Mouse (Mus musculus): ENCODE measurements at regions not wholly inside any gene's neighbourhood (a gene's known extent, or its start where the extent isn't known, plus 50 kb on each side); places are given as distances from the start of the nearest gene placed in this dataset.
A peak's percentile ranks its signal among the peaks of the same experiment; 100 is the strongest.
"Not testable (repeated sequence)": the region's sequence is repeated elsewhere in the genome, so short reads cannot be mapped to it uniquely, and the experiment has no call there.

DNA sequence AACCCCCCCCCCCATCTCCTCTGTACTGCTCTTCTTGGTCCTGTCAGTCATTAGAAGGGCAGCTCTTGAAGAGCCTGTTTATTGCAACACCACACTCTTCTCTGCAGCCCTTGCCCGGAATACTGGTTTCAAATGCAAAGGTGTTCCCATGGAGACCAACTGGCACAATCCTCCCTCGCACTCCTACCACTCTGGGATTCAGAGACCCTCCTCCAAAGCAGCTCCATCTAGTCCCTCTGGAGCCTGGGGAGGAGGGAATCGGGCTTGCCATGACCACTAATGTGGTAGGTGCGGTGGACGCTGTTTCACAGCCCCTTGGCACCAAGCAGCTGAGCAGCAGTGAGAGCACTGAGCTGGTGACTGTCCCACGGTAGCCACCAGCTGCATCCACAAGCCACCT is 83.1 kb downstream of the Stk35 start:
- DNase-seq: no peak

DNA sequence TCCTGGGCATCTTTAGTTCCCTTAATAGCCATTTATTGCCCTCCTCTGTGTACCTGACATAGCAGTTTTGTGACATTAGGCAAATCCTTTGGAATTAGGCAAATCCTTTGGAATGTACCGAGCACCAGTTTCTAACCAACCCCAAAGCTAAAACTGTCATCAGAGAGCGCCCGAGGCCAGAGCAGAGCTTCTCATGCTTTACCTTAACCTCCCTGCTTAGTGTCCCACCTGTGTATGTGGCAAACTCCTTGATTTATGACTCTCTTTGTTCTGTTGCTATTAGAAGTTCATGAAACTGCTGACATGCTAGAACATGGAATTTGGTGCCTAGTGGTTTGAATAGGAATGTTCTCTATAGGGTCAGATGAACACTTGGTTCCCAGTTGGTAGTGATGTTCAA is 84.0 kb downstream of the Stk35 start:
- no peak for DNase-seq

DNA sequence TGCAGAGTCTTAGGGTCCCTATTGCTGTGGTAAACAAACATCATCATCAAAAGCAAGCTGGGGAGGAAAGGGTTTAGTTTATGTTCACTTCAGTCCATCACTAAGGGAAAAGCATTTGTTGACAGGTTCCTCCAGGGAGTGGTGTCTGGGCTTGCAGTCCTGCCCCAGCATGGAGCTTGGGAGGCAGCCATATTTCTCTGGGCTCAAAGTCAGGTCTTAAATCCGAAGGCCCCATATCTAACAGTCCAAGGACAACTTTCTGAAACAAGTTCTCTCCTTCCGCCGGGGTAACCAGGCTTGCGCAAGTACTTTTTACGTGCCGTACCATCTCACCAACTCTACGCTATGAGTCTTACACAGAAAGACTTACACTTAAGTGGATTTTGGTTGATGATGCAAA is 85.2 kb downstream of the Stk35 start:
- no peak for DNase-seq

DNA sequence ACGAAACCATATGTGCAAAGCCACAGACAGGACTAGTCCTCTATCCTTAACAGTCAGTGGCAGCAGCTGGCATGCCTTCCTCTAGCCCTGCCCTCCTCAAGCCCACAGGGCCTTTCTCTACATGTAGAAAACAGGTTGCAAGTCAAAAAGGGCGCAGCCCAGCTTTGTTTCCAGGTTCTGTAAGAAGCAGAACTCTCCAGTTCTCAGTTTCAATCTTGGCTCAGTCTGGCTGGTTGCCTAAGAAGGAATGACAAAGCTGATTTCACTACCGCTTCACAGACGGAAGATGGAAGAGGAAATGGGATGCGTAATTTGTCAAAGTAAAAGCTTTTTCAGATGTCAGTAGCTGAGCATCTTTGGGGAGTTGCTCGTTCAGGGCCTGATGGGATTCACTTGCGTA is 92.9 kb downstream of the Stk35 start:
- peak; percentile 9 for DNase-seq

- DNase-seq: no peak
Measured at GRCm38 (mm10) chr2:129893832-129894231, 93.5 kb downstream of the Stk35 start.

- no peak for DNase-seq
Measured at GRCm38 (mm10) chr2:129894906-129895305, 94.6 kb downstream of the Stk35 start.

DNA sequence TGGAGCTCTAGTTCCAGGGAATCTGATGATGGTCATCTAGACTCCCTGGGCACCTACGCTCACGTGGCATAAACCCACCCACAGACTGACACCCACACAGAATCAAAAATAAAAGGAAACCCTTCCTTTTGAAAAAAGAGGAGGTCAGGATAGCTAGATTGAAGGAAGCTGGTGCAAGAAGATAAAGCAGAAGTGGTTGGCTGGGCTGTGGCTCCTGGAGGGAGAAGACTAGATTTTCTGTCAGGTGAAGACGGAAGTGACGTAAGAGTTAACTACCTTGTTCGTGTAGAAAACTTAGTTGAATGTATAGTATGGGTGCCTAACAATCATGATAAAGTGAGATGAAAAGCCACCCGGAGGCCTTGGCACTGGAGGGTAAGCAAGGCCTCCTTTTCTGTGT is 95.1 kb downstream of the Stk35 start:
- DNase-seq: no peak

DNA sequence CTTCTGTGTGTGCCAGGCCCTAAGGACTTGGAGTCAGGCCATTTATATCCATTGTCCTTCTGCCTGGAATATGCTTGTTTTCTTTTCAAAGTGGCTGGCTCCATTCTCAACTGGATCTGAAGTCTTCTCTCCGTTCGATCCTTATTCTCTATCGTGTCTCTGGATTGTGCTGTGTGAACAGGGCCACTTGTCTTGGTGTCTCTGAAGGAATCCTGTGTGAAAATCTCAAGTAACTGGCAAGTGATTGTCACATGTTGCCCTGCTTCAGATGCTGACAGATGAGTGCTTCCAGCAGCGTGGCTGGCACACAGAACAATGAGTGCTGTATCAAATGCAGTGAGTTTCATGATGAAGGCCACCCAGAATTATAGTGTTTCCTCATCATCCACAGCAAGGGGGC is 96.4 kb downstream of the Stk35 start:
- DNase-seq: no peak

DNA sequence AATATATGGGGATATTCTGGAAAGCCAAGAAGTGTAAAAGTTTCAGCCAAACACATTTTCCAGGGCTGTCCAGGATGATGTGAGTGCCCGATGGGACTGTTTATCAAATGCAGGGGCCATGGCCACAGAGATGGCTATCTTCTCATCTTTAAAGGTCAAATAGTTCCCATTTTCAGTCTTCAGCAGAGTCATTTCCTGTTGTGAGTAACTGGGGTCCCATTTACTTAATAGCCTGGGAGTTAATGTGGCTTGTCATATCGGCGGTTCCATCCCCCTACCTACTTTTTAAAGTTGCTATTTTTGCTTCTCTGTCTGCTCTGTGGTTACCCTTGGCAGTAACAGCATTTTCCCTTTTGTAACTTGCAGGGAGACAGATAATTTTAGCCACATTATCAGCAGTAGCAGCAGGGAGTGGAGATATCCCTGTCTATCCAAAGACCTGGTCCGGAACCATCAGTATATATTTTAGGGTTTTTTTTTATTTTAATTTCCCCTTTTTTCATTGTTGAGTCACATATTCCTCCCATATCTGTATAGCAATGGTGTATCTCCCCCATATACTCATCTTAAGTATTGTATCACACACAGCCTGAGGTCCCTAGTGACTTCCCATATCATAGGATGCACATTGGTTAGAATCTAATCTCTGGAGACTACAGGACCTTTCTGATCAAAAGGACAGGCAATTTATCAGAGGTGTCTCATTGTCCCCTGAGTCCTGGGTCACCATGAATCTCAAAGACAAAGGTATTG is 103.2 kb downstream of the Stk35 start:
- DNase-seq: no peak

GRCm38 (mm10) chr2:129904753-129905152 is 104.4 kb downstream of the Stk35 start:
- peak; percentile 29 for DNase-seq

- peak; percentile 44 for DNase-seq
Measured at GRCm38 (mm10) chr2:129908701-129909425, 103.3 kb upstream of the Tgm3 start.

GRCm38 (mm10) chr2:129911203-129911921 is 100.8 kb upstream of the Tgm3 start:
- DNase-seq: no peak

GRCm38 (mm10) chr2:129912556-129912955 is 99.6 kb upstream of the Tgm3 start:
- DNase-seq: no peak

DNA sequence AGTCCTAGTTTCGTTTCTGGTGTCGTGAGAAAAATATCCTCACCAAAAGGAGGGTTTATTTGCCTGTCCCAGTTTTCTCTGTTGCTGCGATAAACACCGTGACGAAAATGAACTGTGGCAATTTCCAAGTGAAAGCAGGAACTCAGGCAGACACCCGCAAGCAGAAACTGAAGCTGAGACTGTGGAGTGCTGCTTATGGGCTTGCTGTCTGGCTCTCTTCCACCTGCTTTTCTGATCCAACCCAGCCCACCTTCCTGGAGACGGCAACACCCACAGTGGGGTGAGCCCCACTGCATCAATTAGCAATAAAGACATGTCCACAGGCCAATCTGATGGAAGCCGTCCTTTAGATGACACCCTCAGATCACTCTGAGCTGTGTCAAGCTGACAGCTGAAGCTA is 97.9 kb upstream of the Tgm3 start:
- no peak for DNase-seq

- DNase-seq: no peak
Measured at GRCm38 (mm10) chr2:129916411-129916810, 95.7 kb upstream of the Tgm3 start.

DNA sequence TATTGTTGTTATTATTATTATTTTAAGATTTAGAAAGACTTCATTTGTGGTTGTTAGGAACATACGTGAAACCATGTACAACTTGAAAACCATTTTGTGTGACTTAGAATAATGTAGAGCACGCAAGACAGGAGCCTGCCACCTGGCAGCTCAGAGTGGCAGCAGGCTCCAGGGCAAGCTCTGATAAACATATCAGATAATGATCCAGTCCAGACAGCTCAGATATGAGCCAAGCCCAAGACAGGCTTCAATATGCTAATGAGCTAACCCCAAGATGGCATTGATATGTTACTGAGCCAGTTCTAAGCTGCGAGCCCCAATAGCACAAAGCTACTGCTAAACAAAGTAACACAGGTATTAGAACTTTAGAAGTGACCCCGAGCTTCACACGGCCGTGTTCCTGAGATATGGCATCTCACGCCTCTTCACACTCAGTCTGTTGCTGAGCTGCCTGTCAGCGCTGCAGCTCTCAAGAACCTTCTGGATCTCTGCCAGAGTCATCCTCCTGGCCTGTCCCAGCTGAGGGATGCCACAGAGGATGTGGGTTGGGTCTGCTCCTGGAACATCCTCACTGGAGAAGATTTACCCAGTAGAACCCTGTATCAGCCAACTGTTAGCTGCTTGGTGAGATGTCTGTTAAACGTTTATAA is 93.9 kb upstream of the Tgm3 start:
- DNase-seq: no peak

GRCm38 (mm10) chr2:129919551-129919950 is 92.6 kb upstream of the Tgm3 start:
- DNase-seq: no peak

DNA sequence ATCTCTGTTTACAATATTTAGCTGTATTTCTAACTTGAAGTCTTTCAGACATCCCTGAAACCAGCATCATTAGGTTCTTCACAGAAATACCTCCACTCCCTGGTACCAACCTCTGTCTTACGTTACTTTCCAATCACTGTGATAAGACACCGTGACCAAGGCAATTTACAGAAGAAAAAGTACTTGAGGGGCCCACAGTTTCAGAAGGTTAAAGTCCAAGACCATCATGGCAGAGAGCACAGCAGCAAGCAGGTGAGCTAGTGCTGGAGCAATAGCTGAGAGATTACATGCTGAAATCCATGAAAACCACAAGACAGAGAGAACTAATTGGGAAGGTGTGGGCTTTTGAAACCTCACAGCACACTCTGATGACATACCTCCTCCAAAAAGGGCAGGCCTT is 84.9 kb upstream of the Tgm3 start:
- DNase-seq: no peak

- no peak for DNase-seq
Measured at GRCm38 (mm10) chr2:129933578-129933977, 78.6 kb upstream of the Tgm3 start.

DNA sequence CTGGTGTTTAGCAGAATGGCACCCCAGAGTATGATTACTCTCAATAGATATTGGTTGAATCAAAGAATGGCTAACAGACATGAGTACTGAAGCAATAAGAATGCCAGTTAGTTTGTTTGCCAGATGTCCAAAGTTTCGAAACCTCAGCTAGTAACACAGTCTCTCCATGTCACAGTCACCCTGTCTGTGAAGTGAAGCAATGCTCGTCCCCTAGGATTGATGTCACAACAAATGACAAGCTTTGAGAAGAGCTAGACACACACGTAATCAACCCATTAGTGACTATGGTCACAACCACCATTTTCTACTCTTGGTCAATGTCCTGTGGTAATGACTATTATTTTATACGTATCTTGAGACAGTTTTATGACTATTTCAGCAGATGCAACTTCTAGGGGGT is 69.3 kb upstream of the Tgm3 start:
- DNase-seq: no peak

DNA sequence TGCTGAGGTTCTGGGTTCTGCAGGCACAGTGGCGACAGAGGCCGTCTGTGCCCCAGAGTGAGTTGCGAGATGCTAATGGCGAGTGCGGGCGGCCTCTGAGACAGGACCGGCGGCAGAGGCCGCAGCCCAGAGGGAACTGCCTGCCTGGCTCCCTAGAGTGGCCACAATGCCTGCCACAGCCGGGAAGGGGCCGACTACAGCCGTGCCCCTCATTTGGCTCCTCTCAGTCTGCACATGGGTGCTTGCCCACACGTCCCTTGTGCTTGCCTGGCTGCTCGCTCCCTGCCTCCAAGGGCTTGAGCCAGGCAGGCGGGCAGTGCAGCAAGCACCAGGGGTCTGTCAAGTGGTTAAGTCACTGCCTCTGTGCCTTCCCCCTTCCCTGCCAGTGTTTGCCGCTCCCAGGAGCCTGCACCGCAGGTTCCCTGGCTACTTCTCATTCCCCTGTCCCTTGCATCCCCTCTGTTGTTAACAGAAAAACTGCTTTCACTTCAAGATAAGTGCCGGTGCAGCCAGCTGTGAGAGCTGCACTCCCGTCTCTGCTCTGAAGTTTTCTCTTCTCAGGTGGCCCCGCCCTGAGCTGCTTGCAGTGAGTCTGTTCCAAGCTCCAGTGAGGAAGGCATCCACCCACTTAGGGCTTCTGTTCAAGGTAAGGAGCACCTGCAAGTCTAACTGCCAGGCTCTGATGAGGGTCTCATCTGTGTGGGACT is 64.1 kb upstream of the Tgm3 start:
- no peak for DNase-seq

GRCm38 (mm10) chr2:129949786-129950185 is 62.4 kb upstream of the Tgm3 start:
- not testable (repeated sequence) for DNase-seq

- no peak for DNase-seq
Measured at GRCm38 (mm10) chr2:129952486-129952885, 59.7 kb upstream of the Tgm3 start.
